Mouse (Mus musculus) heart, postnatal 0 days (tissue): Measurements from ENCODE around the gene Gm17545.

Experiments used
- CTCF ChIP-seq: IDR thresholded peaks from 2 replicates; pipeline ENCODE4 v1.5.1; 2016; ENCODE audit warnings: antibody characterized with exemption, control low read depth, low read depth
- EP300 ChIP-seq: IDR thresholded peaks from 2 replicates; pipeline ENCODE4 v1.6.1; 2016; ENCODE audit warnings: antibody characterized with exemption, low read depth

DNA sequence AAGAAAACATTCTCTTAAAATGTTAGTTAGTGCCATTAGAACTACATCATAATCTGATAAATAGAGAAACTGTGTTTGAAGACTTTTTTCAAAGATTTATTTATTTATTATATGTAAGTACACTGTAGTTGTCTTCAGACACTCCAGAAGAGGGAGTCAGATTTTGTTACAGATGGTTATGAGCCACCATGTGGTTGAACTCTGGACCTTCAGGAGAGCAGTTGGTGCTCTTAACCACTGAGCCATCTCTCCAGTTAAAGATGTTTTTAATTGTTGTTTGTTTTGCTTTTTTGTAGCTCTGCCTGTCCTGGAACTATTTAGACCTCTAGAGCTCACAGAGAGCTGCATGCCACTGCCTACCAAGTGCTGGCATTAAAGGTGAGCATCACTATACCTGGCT is 951 bp downstream of the Gm17545 start:
- TF ChIP-seq CTCF (no peak), EP300 (no peak)
